Mouse (Mus musculus) myocyte (in vitro differentiated cells): ENCODE results near the gene Erp44. TPM values are rescaled to one million over a fixed set of nuclear protein-coding genes. Genes with fewer than 3 reads are reported as not detected.

Source experiments
- H3K27me3 ChIP-seq: one replicate; pipeline ENCODE4 v1.6.1; 2011; ENCODE audit not compliant: control insufficient read depth, insufficient read depth, insufficient read length
- H3K36me3 ChIP-seq: one replicate; pipeline ENCODE4 v1.6.1; 2011; ENCODE audit not compliant: control insufficient read depth, insufficient read depth
- H3K4me2 ChIP-seq: one replicate; pipeline ENCODE4 v1.6.1; 2011; ENCODE audit warnings: low read depth, control low read depth
- H3K4me3 ChIP-seq: one replicate; pipeline ENCODE4 v1.5.1; 2011; ENCODE audit warnings: mild to moderate bottlenecking, control low read depth, moderate library complexity
- H3K79me2 ChIP-seq: one replicate; pipeline ENCODE4 v1.6.1; 2011; ENCODE audit not compliant: control insufficient read depth, insufficient read depth
- H3ac ChIP-seq: one replicate; pipeline ENCODE4 v1.6.1; 2011; ENCODE audit not compliant: control insufficient read depth, insufficient read length
- CEBPB ChIP-seq: IDR thresholded peaks from 2 replicates; pipeline ENCODE4 v1.6.1; 2011; ENCODE audit warnings: mild to moderate bottlenecking, moderate library complexity; ENCODE audit not compliant: poor library complexity, insufficient read depth, severe bottlenecking
- E2F4 ChIP-seq: IDR thresholded peaks from one replicate; pipeline ENCODE4 v1.6.1; 2011; ENCODE audit warnings: mild to moderate bottlenecking, control low read depth, moderate library complexity; ENCODE audit not compliant: insufficient read depth
- MAX ChIP-seq: IDR thresholded peaks from one replicate; pipeline ENCODE4 v1.6.1; 2011; ENCODE audit warnings: low read depth, mild to moderate bottlenecking, control low read depth
- MYOD1 ChIP-seq, 3 experiments: IDR thresholded peaks; one replicate each; pipeline ENCODE4 v1.6.1; 2011; ENCODE audit warnings: control low read depth in 2 of 3, low read depth in 2 of 3, mild to moderate bottlenecking in 2 of 3, moderate library complexity in 1 of 3; ENCODE audit not compliant: insufficient read length in 2 of 3, control insufficient read depth in 1 of 3
- MYOG ChIP-seq, 3 experiments: IDR thresholded peaks; one replicate each; pipeline ENCODE4 v1.6.1; 2011; ENCODE audit warnings: control low read depth in 2 of 3, low read depth in 2 of 3, mild to moderate bottlenecking in 2 of 3; ENCODE audit not compliant: insufficient read length in 2 of 3, control insufficient read depth in 1 of 3, insufficient read depth in 1 of 3
- POLR2A ChIP-seq: IDR thresholded peaks from one replicate; pipeline ENCODE4 v1.6.1; 2011; ENCODE audit warnings: low read depth, mild to moderate bottlenecking, control low read depth, moderate library complexity; ENCODE audit not compliant: insufficient read length
- POLR2AphosphoS2 ChIP-seq: IDR thresholded peaks from one replicate; pipeline ENCODE4 v1.6.1; 2011; ENCODE audit warnings: low read depth, control low read depth; ENCODE audit not compliant: insufficient read length
- REST ChIP-seq: IDR thresholded peaks from one replicate; pipeline ENCODE4 v1.6.1; 2011; ENCODE audit warnings: mild to moderate bottlenecking, control low read depth, moderate library complexity; ENCODE audit not compliant: insufficient read depth, insufficient read length
- SRF ChIP-seq: IDR thresholded peaks from one replicate; pipeline ENCODE4 v1.6.1; 2011; ENCODE audit warnings: low read depth; ENCODE audit not compliant: control insufficient read depth, insufficient read length
- TCF12 ChIP-seq: IDR thresholded peaks from one replicate; pipeline ENCODE4 v1.6.1; 2011; ENCODE audit warnings: mild to moderate bottlenecking, control low read depth; ENCODE audit not compliant: poor library complexity, insufficient read depth, severe bottlenecking
- TCF3 ChIP-seq: IDR thresholded peaks from one replicate; pipeline ENCODE4 v1.6.1; 2011; ENCODE audit warnings: low read depth, control low read depth; ENCODE audit not compliant: insufficient read length
- USF1 ChIP-seq: IDR thresholded peaks from one replicate; pipeline ENCODE4 v1.6.1; 2011; ENCODE audit warnings: low read depth, mild to moderate bottlenecking, control low read depth, moderate library complexity
- polyA plus RNA-seq: library from polyadenylated mRNA; unstranded; fragments of >200 nt; fragmentation: generic; extraction: Trizol; gene quantifications from one replicate; pipeline ENCODE4 v1.2.1, GENCODE M21; 2012; ENCODE audit warnings: missing spikeins

Erp44 gene
- polyA plus RNA-seq, 1 experiment: 22.7 TPM

DNA sequence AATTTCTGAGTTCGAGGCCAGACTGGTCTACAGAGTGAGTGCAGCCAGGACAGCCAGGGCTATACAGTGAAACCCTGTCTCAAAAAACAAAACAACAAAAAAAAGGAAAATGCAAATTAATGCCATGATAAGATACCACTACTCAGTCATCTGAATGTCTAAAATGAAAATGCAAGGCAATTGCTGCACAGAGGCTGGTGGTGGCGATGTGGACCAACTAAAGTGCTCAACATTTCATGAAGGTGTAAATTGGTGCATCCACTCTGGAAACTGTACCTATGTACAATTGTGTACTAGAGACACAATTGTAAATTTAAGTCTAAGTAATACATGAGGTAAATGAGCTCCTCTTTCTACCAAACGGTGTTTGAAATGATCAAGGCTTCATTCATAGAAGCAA lies 36.7 kb upstream of the Erp44 start:
- Histone ChIP-seq H3ac (no peak overlapping the region), H3K79me2 (no peaks in the 10 kb centered on the region), H3K36me3 (no peaks in the 10 kb centered on the region), H3K27me3 (no peaks in the 10 kb centered on the region), H3K4me2 (no peak overlapping the region), H3K4me3 (no peak overlapping the region)
- TF ChIP-seq MYOD1 (IDR thresholded peaks at IDR 0.05; ENCODE audit: control insufficient read depth in 1 of 3, insufficient read length in 2 of 3, low read depth in 2 of 3) (no peak), SRF (no peak), USF1 (no peak)

DNA sequence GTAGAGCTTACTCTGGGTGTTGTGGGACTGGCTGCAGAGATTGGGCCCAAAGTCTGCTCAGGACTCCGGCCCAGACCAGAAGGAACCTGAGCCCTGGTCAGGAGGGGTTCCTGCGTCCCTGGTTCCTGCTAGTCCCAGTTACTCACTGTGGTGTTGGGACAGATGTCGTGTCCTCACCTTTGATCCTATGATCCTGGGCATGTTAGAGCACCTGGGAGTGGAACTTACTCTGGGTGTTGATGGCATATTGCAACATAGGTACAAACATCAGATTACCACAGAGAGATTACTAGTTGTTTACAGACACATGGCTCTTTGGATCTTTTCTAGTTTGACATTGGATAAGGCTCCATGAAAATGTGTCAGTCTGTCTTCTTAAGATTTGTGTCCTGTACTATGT lies 35.5 kb upstream of the Erp44 start:
- no peaks in the 10 kb centered on the region for H3K27me3 ChIP-seq
- TF ChIP-seq MYOD1 (IDR thresholded peaks at IDR 0.05; ENCODE audit: control insufficient read depth in 1 of 3, insufficient read length in 2 of 3, low read depth in 2 of 3): no peak
- no peak for TF ChIP-seq CEBPB
- TF ChIP-seq SRF: no peak
- no peak for TF ChIP-seq E2F4
- no peak for TF ChIP-seq MYOG (IDR thresholded peaks at IDR 0.05; ENCODE audit: control insufficient read depth in 1 of 3, insufficient read depth in 1 of 3, insufficient read length in 2 of 3, low read depth in 2 of 3)
- TF ChIP-seq MAX: no peak
- TF ChIP-seq USF1: no peak
- H3K4me2 ChIP-seq: no peak overlapping the region

DNA sequence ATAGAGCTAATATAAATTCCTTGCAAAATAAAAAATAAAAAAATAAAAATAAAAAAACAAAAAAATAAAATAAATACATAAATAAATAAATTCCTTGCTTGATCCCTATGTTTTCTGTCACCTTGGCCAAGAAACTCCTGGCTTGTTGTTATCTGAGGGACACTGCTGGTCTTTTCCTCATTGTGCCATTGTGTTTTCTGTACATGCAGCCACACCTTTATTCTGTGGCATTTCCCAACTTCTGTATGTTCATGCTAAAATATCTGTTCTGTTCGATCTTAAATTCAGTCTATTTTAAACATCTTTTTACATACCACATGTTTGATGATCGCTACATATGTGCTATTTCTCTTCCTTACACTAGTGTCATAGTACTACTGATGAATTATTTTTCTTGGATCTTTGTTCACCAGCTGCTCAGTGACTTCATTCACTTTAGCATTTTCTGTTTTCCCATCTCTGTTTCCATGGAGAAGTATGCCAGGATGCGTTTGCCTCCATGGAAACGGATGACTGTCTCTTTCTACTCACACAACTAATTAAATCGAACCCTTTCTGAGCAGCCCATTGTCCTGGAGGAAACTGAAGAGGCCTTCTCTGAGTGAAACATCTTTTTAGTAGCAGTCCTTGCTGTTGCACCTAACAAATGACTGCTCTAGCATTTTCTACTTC lies 7.9 kb upstream of the Erp44 start:
- H3K4me2 ChIP-seq: no peak overlapping the region
- TF ChIP-seq MYOG (IDR thresholded peaks at IDR 0.05; ENCODE audit: control insufficient read depth in 1 of 3, insufficient read depth in 1 of 3, insufficient read length in 2 of 3, low read depth in 2 of 3) (no peak), CEBPB (no peak), TCF12 (no peak), USF1 (no peak), REST (no peak), SRF (no peak), MYOD1 (IDR thresholded peaks at IDR 0.05; ENCODE audit: control insufficient read depth in 1 of 3, insufficient read length in 2 of 3, low read depth in 2 of 3) (no peak), POLR2A (no peak), MAX (no peak), POLR2AphosphoS2 (no peak), E2F4 (no peak), TCF3 (no peak)
- H3K4me3 ChIP-seq: no peak overlapping the region
- no peaks in the 10 kb centered on the region for H3K79me2 ChIP-seq
- no peak overlapping the region for H3ac ChIP-seq
- peaks cover 6% of the 10 kb centered on the region for H3K36me3 ChIP-seq
- H3K27me3 ChIP-seq: no peaks in the 10 kb centered on the region

More for the DNA sequence above, 35.5 kb upstream of the Erp44 start:
- H3K36me3 ChIP-seq: no peaks in the 10 kb centered on the region
- H3ac ChIP-seq: no peak overlapping the region
- H3K4me3 ChIP-seq: no peak overlapping the region
- H3K79me2 ChIP-seq: no peaks in the 10 kb centered on the region

DNA sequence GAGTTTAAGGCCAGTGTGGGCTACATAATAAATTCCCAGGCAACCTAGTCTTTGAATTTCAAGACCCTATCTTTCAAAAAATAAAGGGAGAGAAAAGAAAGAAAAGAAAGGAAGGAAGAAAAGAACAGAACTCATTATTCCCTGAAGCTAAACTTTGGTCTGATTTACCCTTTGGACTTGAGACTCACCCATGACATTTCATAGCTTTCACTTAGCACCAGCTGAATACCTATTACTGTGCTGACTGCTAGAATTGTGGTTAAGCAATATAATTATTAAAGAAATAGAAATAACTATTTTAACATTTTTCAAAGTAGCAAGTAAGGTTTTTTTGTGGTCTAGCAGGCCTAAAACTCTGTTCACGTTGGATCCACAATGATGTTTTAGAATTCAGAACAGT lies 1.8 kb upstream of the Erp44 start:
- H3K4me3 ChIP-seq: no peak overlapping the region
- H3K36me3 ChIP-seq: peaks cover 6% of the 10 kb centered on the region

More for the DNA sequence above, 1.8 kb upstream of the Erp44 start:
- no peak overlapping the region for H3K4me2 ChIP-seq
- H3K27me3 ChIP-seq: no peaks in the 10 kb centered on the region
- no peak overlapping the region for H3ac ChIP-seq
- TF ChIP-seq TCF3: no peak
- TF ChIP-seq TCF12: no peak
- no peak for TF ChIP-seq USF1
- TF ChIP-seq MAX: no peak
- no peak for TF ChIP-seq POLR2AphosphoS2
- TF ChIP-seq CEBPB: no peak
- TF ChIP-seq MYOD1 (IDR thresholded peaks at IDR 0.05; ENCODE audit: control insufficient read depth in 1 of 3, insufficient read length in 2 of 3, low read depth in 2 of 3): no peak
- TF ChIP-seq MYOG (IDR thresholded peaks at IDR 0.05; ENCODE audit: control insufficient read depth in 1 of 3, insufficient read depth in 1 of 3, insufficient read length in 2 of 3, low read depth in 2 of 3): no peak
- no peak for TF ChIP-seq REST
- TF ChIP-seq POLR2A: no peak
- no peak for TF ChIP-seq E2F4
- TF ChIP-seq SRF: no peak
- peaks cover 33% of the 10 kb centered on the region for H3K79me2 ChIP-seq
